Mouse (Mus musculus): ENCODE measurements around the gene Hist1h4h. TPM values are rescaled to one million over a fixed set of nuclear protein-coding genes. Genes with fewer than 3 reads are reported as not detected.
"Not testable (repeated sequence)": the region's sequence is repeated elsewhere in the genome, so short reads cannot be mapped to it uniquely, and the experiment has no call there.

The Hist1h4h gene
- total and polyA plus RNA-seq, 3 experiments = 61.9 to 239 (median 212) TPM

DNA sequence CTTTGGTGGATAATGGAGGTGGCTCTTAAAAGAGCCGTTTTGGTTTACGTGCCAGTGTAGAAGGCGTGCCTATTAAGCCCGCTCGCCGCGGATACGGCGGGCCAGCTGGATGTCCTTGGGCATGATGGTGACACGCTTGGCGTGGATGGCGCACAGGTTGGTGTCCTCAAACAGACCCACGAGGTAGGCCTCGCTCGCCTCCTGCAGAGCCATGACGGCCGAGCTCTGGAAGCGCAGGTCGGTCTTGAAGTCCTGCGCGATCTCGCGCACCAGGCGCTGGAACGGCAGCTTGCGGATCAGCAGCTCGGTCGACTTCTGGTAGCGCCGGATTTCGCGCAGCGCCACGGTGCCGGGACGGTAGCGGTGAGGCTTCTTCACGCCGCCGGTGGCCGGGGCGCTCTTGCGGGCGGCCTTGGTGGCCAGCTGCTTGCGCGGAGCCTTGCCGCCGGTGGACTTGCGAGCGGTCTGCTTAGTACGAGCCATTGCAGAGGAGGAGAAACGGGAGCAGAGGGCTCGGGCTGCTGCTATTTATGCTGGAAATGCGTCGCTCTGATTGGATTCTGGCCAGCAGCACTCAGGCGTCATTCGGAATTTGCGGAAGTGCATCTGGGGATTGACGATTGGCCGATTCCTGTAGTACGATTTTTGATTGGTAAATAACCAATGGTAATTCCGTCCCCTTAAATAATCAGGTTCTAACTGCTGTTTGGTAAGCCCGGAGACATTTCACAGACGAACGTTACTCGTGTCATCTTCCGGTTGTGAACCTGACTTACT lies 31.2 kb downstream of the Hist1h4h start, which contains the start of gene Hist1h3e:
TSS of gene Hist1h3e (minus strand) at position 487 of the 777 bp plus-strand sequence.
- H3K36me3 ChIP-seq (ENCODE audit: control insufficient read depth, insufficient read depth, low read length); H3K79me2 ChIP-seq (replicated peaks; ENCODE audit: control insufficient read depth, insufficient read depth, low read length); H3K27me3 ChIP-seq (ENCODE audit: control insufficient read depth, insufficient read depth, low read length); intact Hi-C loops (cut with DNase I); H3K4me1 ChIP-seq (ENCODE audit: control insufficient read depth, insufficient read depth, low read length): not testable (repeated sequence)
- under 1% methylated on average over 63 of the region's 67 CpGs for WGBS
- Histone ChIP-seq H3K4me3 (peak within 1 kb of the TSS; percentile 50), H3K27ac (peak within 1 kb of the TSS; percentile 94), H3K9ac (ENCODE audit: low read depth, low read length) (peak within 1 kb of the TSS; percentile 99)
- TF ChIP-seq EP300 (IDR thresholded peaks at IDR 0.05; ENCODE audit: insufficient read depth, low read depth, low read length) (peak; percentile 75; the same call in 1 of the 2 replicates), POLR2A (IDR thresholded peaks at IDR 0.05; ENCODE audit: insufficient read depth, low read depth, low read length) (peak; percentile 95)
- peak; percentile 91 to 93 for DNase-seq

GRCm38 (mm10) chr13:23562699-23563462 lies 32.0 kb downstream of the Hist1h4h start:
- peak overlapping the region; percentile 50 for H3K4me3 ChIP-seq
- 2% methylated on average over 18 of the region's 18 CpGs for WGBS
- H3K9ac ChIP-seq (ENCODE audit: low read depth, low read length) = peak overlapping the region; percentile 41
- no peaks in the 10 kb centered on the region for H3K79me2 ChIP-seq (replicated peaks; ENCODE audit: control insufficient read depth, insufficient read depth, low read length)
- TF ChIP-seq POLR2A (IDR thresholded peaks at IDR 0.05; ENCODE audit: insufficient read depth, low read depth, low read length) (peak; percentile 37; the same call in 1 of the 2 replicates), EP300 (IDR thresholded peaks at IDR 0.05; ENCODE audit: insufficient read depth, low read depth, low read length) (no peak), CTCF (IDR thresholded peaks at IDR 0.05) (peak; percentile 77)
- H3K27me3 ChIP-seq (ENCODE audit: control insufficient read depth, insufficient read depth, low read length) = no peaks in the 10 kb centered on the region
- H3K36me3 ChIP-seq (ENCODE audit: control insufficient read depth, insufficient read depth, low read length) = no peaks in the 10 kb centered on the region
- intact Hi-C loops (cut with DNase I) = no loop called here
- DNase-seq = no peak
- peak overlapping the region; percentile 94 for H3K27ac ChIP-seq
- peaks cover 2% of the 10 kb centered on the region; the same call in 1 of the 2 replicates for H3K4me1 ChIP-seq (ENCODE audit: control insufficient read depth, insufficient read depth, low read length)

GRCm38 (mm10) chr13:23564482-23564881 lies 33.6 kb downstream of the Hist1h4h start:
- intact Hi-C loops (cut with DNase I) = no loop called here
- no peaks in the 10 kb centered on the region for H3K36me3 ChIP-seq (ENCODE audit: control insufficient read depth, insufficient read depth, low read length)
- no peaks in the 10 kb centered on the region for H3K79me2 ChIP-seq (replicated peaks; ENCODE audit: control insufficient read depth, insufficient read depth, low read length)
- no peak overlapping the region for H3K4me3 ChIP-seq
- no peak for TF ChIP-seq EP300 (IDR thresholded peaks at IDR 0.05; ENCODE audit: insufficient read depth, low read depth, low read length)
- no peak overlapping the region for H3K9ac ChIP-seq (ENCODE audit: low read depth, low read length)
- 79% methylated on average over 2 of the region's 2 CpGs for WGBS
- DNase-seq = no peak
- no peak overlapping the region for H3K27ac ChIP-seq
- H3K4me1 ChIP-seq (ENCODE audit: control insufficient read depth, insufficient read depth, low read length) = peaks cover 2% of the 10 kb centered on the region; the same call in 1 of the 2 replicates
- no peaks in the 10 kb centered on the region for H3K27me3 ChIP-seq (ENCODE audit: control insufficient read depth, insufficient read depth, low read length)

DNA sequence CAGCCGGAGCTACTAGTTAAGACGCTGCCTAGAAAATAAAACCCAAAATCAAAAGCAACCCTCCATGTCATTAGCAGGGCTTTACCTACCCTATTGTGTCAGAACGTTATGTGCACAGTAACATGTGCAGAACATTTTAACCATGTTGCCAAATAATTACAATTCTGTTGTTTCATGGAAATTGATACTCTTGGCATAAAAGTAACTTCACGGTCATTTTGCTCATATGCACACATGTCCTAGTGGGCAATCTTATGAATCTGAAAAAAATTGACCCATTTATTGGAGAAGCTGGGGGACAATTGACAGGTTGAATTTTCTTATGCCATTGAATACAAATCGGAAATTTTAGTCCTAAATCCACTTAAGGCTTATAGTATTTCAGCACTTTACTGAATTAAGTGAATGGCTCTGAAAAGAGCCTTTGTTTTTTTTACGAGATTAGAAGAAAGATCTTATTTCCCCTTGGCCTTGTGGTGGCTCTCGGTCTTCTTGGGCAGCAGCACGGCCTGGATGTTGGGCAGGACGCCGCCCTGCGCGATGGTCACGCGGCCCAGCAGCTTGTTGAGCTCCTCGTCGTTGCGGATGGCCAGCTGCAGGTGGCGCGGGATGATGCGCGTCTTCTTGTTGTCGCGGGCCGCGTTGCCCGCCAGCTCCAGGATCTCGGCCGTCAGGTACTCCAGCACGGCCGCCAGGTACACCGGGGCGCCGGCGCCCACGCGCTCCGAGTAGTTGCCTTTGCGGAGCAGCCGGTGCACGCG lies 39.6 kb downstream of the Hist1h4h start:
- intact Hi-C loops (cut with DNase I) = not testable (repeated sequence)
- 4% methylated on average over 28 of the region's 41 CpGs for WGBS
- peak; percentile 27; the same call in 1 of the 2 replicates for TF ChIP-seq CTCF (IDR thresholded peaks at IDR 0.05)

GRCm38 (mm10) chr13:23571022-23571503 lies 40.2 kb downstream of the Hist1h4h start, which contains the start of the genes Hist1h2ae and Hist1h2bg:
Gene Hist1h2ae, minus strand, starts transcription at chr13:23571220.
Gene Hist1h2bg, plus strand, starts transcription at chr13:23571396.
- TF ChIP-seq CTCF (IDR thresholded peaks at IDR 0.05) = no peak
- TF ChIP-seq POLR2A (IDR thresholded peaks at IDR 0.05; ENCODE audit: insufficient read depth, low read depth, low read length) = peak; percentile 57; the same call in 1 of the 2 replicates
- no peak for TF ChIP-seq EP300 (IDR thresholded peaks at IDR 0.05; ENCODE audit: insufficient read depth, low read depth, low read length)
- H3K27ac ChIP-seq = peak within 1 kb of the TSS; percentile 87
- H3K4me1 ChIP-seq (ENCODE audit: control insufficient read depth, insufficient read depth, low read length) = peaks cover 4% of the 10 kb centered on the region
- DNase-seq = peak; percentile 77 to 79
- peak within 1 kb of the TSS; percentile 65 for H3K9ac ChIP-seq (ENCODE audit: low read depth, low read length)
- WGBS = under 1% methylated on average over 18 of the region's 18 CpGs
- intact Hi-C loops (cut with DNase I) = no loop called here
- no peaks in the 10 kb centered on the region for H3K79me2 ChIP-seq (replicated peaks; ENCODE audit: control insufficient read depth, insufficient read depth, low read length)
- peak within 1 kb of the TSS; percentile 63 for H3K4me3 ChIP-seq
- H3K27me3 ChIP-seq (ENCODE audit: control insufficient read depth, insufficient read depth, low read length) = no peaks in the 10 kb centered on the region
- peaks cover 6% of the 10 kb centered on the region for H3K36me3 ChIP-seq (ENCODE audit: control insufficient read depth, insufficient read depth, low read length)

More for the DNA sequence above, 39.6 kb downstream of the Hist1h4h start:
- H3K9ac ChIP-seq (ENCODE audit: low read depth, low read length) = peak overlapping the region; percentile 28; the same call in 1 of the 2 replicates
- peak overlapping the region; percentile 63 for H3K4me3 ChIP-seq
- DNase-seq; H3K4me1 ChIP-seq (ENCODE audit: control insufficient read depth, insufficient read depth, low read length); H3K27me3 ChIP-seq (ENCODE audit: control insufficient read depth, insufficient read depth, low read length); H3K79me2 ChIP-seq (replicated peaks; ENCODE audit: control insufficient read depth, insufficient read depth, low read length); H3K36me3 ChIP-seq (ENCODE audit: control insufficient read depth, insufficient read depth, low read length): not testable (repeated sequence)
- peak overlapping the region; percentile 87 for H3K27ac ChIP-seq
